Mouse (Mus musculus) colon, adult 2 months (tissue): ENCODE results near the gene Gm28047. TPM values are rescaled to one million over a fixed set of nuclear protein-coding genes. Genes with fewer than 3 reads are reported as not detected.

Experiments
- polyA plus RNA-seq: library from polyadenylated mRNA; depleted of rRNA; stranded (reverse); fragments of >200 nt; gene quantifications from 2 replicates; pipeline ENCODE4 v1.2.3, GENCODE M21; 2012; rRNA removed

Gm28047 gene
- polyA plus RNA-seq: 0.14 TPM in 1 of 2 replicates, not detected in the other

GRCm38 (mm10) chr15:102624970-102625686 lies at the start of gene Gm28047, which contains the start of gene Atf7:
TSS of gene Gm28047 (minus strand) at chr15:102625067.
TSS of gene Atf7 (minus strand) at chr15:102625464.

GRCm38 (mm10) chr15:102672215-102673071 lies 47.6 kb upstream of the Gm28047 start, which contains the start of gene Atp5g2:
TSS of gene Atp5g2 (minus strand) at chr15:102672352.

GRCm38 (mm10) chr15:102524892-102525485 lies 99.9 kb downstream of the Gm28047 start, which contains the start of gene Npff:
TSS of gene Npff (minus strand) at chr15:102524942.

GRCm38 (mm10) chr15:102517976-102518858 lies 106.7 kb downstream of the Gm28047 start, which contains the start of gene Tarbp2:
TSS of gene Tarbp2 (plus strand) at chr15:102518192.

GRCm38 (mm10) chr15:102516728-102517404 lies 108.0 kb downstream of the Gm28047 start, which contains the start of gene Map3k12:
TSS of gene Map3k12 (minus strand) at chr15:102517064.

GRCm38 (mm10) chr15:102503447-102503846 lies 121.4 kb downstream of the Gm28047 start, which contains the start of gene Gm10337:
TSS of gene Gm10337 (plus strand) at chr15:102503722.

Other genes with a start within 250 kb of the Gm28047 start
- gene Sp1, start 218.9 kb downstream of the Gm28047 start, polyA plus RNA-seq: 14.2 and 15.0 TPM in 2 replicates
- gene Amhr2, start 179.7 kb downstream of the Gm28047 start, polyA plus RNA-seq: 4.2 and 14.1 TPM in 2 replicates
- gene Prr13, start 166.0 kb downstream of the Gm28047 start, polyA plus RNA-seq: 483 and 710 TPM in 2 replicates
- 357 and 368 TPM in 2 replicates for gene Pcbp2, start 154.5 kb downstream of the Gm28047 start, polyA plus RNA-seq
- gene Gm10337, start 121.3 kb downstream of the Gm28047 start, polyA plus RNA-seq: not detected in 2 replicates
- gene Map3k12, start 108.0 kb downstream of the Gm28047 start, polyA plus RNA-seq: 3.6 and 5.4 TPM in 2 replicates
- gene Tarbp2, start 106.9 kb downstream of the Gm28047 start, polyA plus RNA-seq: 72.6 and 84.8 TPM in 2 replicates
- gene Npff, start 100.1 kb downstream of the Gm28047 start, polyA plus RNA-seq: 3.3 and 3.7 TPM in 2 replicates
- 37.3 and 48.6 TPM in 2 replicates for gene Atf7, start 397 bp upstream of the Gm28047 start, polyA plus RNA-seq
- 491 and 570 TPM in 2 replicates for gene Atp5g2, start 47.3 kb upstream of the Gm28047 start, polyA plus RNA-seq
- 26.0 and 26.5 TPM in 2 replicates for gene Calcoco1, start 97.1 kb upstream of the Gm28047 start, polyA plus RNA-seq